Mouse (Mus musculus): ENCODE data around the gene Coro6.

Coro6 gene

DNA sequence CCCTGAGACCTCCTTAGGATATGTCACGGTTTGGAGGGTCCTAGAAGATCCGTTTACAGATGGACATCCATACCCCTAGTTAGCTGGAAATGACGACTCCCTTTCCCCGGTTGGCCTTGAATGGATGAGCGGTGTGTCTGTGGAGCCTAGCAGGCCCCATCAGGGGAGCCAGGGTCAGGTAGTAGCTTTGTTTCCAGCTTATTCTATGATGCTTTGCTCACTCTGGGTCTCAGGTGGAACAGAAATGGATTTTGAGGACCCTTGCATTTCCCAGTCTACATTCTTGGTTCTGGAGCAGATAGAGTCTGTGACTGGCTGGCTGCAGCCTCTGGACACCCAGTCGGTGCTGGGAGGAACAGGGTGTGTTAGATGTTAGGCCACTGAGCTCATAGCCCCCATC, 32.6 kb downstream of the Coro6 start:
- DNase-seq, result no peak

DNA sequence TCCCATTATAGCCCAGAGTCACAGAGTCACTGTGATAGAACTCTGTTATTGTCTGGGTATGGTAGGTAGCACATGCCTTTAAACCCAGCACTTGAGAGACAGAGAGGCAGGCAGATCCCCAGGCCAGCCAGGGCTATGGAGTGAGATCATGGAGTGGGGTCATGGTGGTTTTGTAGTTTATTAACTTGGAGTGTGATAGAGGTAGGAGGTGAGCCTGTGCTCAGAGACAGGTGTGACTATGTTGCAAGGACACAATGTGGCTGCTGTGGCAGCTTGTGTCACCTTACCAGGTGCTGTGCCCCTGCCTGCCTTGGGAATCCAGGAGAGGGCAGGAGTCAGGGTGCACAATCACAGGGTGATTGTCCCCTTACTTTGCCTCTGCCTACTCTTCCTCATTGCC, 33.3 kb downstream of the Coro6 start:
- DNase-seq, result no peak

DNA sequence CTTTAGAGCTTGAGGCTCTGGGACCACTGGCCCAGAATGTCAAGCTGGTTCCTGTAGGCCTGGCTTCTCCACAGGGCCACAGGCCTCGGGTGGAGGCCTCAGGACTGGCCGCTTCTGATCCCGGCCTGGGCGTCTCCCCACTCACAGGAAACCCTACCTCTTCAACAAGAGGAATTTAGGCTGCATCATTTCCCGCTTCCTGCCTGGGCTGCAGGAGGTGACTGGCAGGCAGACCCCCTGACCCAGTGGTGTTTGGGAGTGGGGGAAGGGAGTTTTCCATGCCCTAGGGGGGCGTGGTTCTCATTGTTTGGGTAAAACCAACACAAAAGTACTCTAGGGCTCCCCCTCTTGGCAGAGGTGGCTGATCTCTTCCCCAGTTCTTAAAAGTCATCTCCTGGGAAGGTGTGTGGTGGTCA, 35.1 kb downstream of the Coro6 start:
- no peak for DNase-seq

GRCm38 (mm10) chr11:77497851-77498250, 35.6 kb downstream of the Coro6 start:
- DNase-seq, result no peak

GRCm38 (mm10) chr11:77498261-77499139, 36.3 kb downstream of the Coro6 start:
- no peak for DNase-seq

- no peak for DNase-seq
These were observed 37.1 kb downstream of the Coro6 start for GRCm38 (mm10) chr11:77499354-77499753.

GRCm38 (mm10) chr11:77500361-77501325, 38.4 kb downstream of the Coro6 start:
- no peak for DNase-seq

GRCm38 (mm10) chr11:77501392-77501791, 39.2 kb downstream of the Coro6 start:
- peak; percentile 81 for DNase-seq

GRCm38 (mm10) chr11:77501971-77502370, 39.8 kb downstream of the Coro6 start:
- no peak for DNase-seq

- DNase-seq, result no peak
These were observed 40.3 kb downstream of the Coro6 start for GRCm38 (mm10) chr11:77502481-77502880.

GRCm38 (mm10) chr11:77503511-77503910, 41.3 kb downstream of the Coro6 start:
- no peak for DNase-seq

GRCm38 (mm10) chr11:77504377-77504776, 42.2 kb downstream of the Coro6 start:
- no peak for DNase-seq

DNA sequence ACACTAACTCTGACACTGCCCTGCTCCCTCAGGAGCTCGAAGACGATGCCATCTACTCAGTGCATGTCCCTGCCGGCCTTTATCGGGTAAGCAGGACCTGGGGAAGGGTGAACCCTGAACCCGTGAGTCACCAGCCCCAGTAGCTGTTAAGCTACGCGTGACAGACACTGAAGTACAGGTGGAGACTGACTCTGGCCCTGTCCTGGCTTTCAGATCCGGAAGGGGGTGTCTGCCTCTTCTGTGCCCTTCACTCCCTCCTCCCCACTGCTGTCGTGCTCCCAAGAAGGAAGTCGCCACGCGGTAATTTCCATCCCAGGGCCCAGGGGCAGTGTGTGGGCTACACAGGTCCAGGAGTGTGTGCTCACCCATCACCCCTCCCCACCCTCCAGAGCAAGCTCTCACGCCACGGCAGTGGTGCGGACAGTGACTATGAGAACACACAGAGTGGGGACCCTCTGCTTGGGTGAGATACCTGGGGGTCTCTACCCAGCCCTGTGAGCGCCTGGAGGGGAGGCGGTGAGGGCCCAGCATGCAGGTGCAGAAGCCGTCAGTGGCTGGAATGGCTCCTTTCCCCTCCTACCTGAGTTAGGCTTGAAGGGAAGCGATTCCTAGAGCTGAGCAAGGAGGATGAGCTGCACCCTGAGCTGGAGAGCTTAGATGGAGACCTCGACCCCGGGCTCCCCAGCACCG, 43.2 kb downstream of the Coro6 start:
- no peak for DNase-seq

GRCm38 (mm10) chr11:77506273-77506672, 44.1 kb downstream of the Coro6 start:
- no peak for DNase-seq

DNA sequence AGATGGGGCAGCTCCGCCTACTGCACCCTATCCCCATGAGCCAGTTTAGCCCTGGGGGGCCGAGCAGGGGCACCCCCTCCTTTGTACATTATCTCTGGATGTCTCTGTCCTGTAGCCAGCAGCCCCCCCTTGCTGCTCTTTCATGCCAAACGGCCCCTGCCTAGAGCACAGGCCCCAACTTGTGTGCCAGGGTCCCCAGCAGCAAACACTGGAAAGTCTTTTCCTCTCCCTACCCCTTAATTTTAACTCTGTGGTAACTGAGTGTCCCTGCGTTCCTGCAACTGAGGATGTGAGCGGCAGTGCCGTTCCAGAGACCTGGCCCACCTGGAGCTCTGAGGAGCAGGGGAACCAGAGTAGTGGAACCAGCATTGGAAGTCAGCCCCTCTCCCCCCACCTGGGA, 44.7 kb downstream of the Coro6 start:
- DNase-seq, result no peak

DNA sequence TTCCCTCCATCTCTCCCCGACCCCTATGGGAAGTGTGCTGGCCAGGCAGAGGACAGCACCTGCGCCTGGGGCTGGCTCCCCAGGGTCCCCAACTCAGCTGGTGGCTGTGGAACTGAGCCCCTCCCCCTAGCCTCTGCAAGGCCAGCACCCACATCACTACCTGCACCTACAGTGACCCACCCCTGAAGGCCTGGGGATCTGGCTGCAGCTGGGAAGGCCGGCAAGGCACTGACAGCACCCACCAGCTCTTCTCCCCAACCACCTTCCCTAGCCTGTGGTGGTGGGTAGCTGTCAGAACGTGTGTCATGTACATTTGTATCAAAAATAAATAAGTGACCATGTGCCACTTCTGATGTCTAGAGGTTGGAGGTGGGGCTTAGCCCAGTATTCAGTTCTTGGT, 45.2 kb downstream of the Coro6 start:
- no peak for DNase-seq

DNA sequence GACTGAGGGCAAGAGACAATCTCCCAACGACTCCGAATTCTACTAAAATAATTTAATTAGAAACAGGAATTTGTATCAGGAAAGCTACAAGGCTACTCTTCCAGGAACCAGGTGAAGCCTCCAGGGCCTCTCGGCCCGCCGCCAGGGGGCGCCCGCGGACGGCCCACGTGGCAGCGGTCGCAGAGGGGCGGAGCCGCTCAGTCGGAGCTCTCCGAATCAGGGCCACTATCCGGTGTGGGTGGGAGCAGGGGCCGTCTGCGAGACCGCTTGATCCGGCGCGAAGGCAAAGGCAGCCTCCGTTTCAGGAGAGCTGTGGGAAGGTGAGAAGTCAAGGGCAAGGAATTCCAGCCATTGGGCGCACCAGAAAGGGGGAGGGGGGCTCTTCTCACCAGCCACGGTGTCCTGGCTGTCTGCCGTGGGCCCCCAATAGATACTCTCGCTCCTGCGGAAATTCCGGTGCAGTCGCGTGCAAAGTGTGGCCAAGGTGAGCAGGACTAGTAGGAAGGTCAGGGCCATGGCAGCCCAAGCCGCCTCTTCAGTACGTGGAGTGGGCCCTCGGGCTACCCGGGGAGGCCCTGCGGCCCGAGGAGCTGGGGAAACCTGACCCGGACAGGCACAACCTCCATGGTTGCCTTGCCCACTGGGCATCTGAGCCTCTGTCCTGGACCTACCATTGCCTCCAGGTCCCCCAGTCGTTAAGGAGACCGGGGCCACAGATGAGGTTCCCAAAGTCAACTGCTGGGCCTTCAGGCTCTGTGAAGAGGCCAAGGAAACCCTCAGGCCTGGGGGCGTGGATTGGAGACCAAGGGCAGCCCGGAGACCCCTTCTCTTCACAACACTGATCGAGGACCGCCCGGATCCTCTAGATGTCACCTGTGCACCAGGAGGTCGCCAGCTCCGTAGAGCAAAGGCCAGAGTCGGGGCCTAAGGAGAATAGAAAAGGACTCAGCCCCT, 46.1 kb downstream of the Coro6 start:
- peak; percentile 85 for DNase-seq

DNA sequence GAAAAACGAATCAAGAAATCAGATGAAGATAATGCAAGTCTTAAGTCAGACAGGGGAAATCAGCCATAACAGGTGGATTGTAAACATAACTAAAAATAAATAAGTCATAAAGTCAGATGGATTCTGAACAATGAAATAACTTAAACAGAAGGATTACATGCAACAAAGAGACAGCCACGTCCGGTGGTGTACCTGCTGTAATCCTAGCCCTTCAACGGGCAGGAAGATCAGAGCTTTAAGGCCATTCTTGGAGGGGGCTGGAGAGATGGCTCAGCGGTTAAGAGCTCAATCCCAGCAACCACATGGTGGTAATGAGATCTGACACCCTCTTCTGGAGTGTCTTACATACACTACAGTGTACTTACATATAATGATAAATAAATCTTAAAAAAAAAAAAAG, 49.1 kb downstream of the Coro6 start:
- DNase-seq, result no peak

DNA sequence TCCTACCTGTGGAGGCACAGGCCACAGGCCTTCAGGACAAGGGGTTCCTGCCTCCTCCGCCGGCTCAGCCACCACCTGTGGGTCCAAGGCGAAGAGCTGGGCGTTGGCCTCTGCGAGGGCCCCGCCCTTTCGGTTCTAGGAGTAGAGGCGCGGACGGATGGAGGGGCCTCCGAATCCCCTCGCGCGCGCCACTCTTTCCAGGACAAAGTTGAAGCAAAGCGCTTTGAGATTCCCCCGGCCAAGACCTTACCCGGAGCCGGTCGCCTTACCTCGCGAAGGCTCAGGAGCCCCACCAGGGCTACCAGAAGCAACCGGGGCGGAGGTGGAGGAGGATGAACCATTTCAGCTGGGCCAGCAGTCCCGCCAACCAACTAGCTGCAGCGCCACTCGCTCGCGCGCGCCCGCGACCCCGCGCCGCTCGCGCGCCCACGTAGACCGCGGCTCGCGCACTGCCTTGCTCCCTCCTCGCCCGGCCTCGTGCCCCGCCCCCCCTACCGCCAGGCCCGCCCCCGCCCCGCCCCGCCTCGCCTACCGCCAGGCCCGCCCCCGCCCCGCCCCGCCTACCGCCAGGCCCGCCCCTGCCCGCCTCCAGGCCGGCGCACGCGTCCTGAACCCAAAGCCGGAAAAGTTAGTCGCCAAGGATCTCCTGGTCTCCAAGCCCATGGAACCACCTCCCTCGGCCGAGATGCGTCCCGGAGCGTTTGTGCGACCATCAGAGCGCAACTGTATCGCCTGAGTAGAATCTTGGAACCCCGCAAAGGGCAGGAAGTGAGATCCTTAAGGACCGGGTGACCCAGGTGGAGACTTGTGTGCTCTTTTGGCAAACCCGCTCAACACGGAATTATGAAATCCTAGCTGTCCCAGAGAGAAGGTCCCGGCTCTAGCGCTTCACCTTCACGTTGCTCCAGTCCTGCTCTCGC, 50.9 kb downstream of the Coro6 start:
- peak; percentile 81 for DNase-seq

DNA sequence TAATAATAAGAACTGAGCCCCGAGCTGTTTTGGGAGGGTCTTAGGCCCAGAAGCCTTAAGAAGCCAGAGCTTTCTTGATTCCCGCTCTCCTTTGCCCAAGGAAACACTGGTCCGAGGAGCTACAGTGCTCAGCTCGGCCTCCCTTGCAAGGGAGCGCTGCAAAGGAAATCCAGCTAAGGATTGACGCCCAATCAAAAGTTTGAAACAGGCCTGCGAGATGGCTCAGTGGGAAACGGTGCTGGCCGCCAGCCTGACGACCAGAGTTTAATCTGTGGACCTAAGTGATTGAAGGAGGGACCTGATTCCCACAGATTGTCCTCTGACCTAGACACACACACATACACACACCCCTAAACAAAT, 51.6 kb downstream of the Coro6 start:
- DNase-seq, result no peak

DNA sequence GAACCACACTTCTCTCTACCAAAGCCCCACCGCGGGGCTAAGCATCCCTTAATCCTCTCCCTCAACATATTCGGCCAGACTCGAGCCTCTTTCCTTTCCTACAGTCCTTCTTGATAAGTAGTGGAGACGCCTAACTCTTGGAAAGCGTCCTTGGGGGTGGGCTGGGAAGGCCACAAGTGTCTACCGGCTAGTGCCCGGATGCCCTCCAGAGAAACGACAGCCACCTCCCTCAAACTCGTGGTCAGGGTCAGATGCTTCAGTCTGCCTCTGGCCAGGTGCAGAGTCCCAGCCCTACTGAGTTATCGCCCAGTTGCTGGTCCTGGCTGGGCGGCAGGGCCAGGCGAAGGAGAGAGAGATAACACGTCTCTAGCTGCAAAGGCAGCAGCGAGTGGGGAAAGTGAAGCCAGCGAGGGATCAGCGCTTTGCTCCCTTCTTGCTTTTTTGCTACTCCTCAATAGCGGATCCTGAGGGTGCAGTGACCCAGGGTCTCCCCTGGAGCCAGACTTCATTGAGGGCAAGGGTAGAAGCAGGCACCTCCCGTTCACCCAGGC, 52.1 kb downstream of the Coro6 start:
- DNase-seq, result no peak

Data from right cerebral cortex, postnatal 4 days (tissue).